Mouse (Mus musculus): ENCODE results near the gene Ddx1. TPM values are rescaled to one million over a fixed set of nuclear protein-coding genes. Genes with fewer than 3 reads are reported as not detected.

Gene Ddx1
- total RNA-seq, 1 experiment from 2014 or later = 106 TPM

DNA sequence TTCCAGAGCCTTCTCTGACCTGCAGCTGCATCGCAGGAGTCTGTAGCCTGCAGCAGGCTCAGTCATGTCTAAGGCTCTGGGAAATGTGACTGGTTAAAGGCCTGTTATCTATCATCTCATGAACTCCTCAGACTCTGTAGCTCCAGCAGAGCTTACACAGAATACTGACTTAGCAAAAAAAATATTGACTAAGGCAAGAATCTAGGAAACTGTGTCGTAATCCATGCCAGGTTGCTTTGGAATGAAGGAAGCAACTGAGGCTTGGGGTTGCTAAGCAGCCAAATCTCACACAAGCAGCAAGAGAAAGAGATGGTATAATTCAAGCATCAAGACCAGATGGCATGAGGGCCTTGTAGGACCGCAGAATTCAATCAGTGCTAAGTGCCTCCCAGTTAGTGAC, 72.1 kb downstream of the Ddx1 start:
- ATAC-seq (replicated peaks; ENCODE audit: insufficient number of reproducible peaks, low FRiP score, low TSS enrichment, poor library complexity, severe bottlenecking) = no peak

DNA sequence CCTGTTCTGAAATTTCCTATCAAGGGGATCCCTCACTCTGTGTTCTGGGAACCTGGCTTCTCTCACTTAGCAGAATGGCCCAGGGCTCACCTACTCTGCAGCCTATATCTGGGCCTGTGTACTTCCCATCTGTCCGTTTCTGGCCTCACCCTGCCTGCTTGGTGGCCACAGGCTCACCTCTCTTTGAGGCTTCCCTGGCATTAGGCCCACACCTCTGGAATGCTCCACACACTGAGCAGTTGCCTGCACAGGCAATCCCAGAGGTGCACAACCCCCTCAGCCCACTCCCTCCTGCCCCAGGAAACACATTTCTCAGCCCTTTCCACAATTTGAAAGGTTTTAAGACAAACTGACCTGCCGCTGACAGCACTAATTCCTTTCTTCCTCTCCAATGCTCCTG, 72.9 kb downstream of the Ddx1 start:
- ATAC-seq (replicated peaks; ENCODE audit: insufficient number of reproducible peaks, low FRiP score, low TSS enrichment, poor library complexity, severe bottlenecking) = no peak

DNA sequence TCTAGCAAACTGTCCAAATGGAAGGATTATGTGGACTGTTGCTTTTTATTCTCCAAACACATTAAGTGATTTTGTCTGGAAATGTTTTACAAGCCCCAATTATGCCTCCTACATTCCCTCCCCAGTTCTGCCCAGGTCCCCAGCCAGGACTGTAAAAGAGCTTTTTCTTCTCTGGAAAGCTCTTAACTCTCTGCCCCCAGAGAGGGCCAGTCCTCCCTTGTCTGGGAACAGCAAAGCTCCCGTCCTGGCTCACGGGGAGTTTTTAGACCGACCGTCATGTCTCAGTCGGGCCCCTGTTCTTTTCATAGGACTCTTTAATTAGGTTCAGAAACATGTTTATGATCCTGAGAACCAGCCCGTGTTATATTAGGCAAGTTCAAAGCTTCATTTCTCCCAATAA, 75.0 kb downstream of the Ddx1 start:
- no peak for ATAC-seq (replicated peaks; ENCODE audit: insufficient number of reproducible peaks, low FRiP score, low TSS enrichment, poor library complexity, severe bottlenecking)

DNA sequence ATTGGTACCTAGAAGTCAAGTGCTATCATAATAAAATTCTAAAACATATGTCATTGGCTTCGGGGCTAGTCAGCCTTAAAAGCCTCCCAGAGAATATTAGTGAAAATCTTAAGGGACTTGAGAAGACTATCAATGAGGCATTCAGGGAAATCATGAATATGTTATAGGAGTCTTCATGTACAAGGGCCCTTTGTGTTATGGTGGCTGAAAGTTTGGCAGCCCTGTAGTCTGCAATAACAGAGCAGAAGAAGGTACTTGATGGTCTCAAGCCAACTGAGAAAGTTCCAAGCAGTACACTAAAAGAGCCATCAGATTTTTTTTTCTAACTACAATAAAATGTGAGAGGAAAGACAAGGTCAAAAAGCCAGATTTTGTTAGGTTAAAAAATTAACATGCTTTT, 80.9 kb downstream of the Ddx1 start:
- no peak for ATAC-seq (replicated peaks; ENCODE audit: insufficient number of reproducible peaks, low FRiP score, low TSS enrichment, poor library complexity, severe bottlenecking)

DNA sequence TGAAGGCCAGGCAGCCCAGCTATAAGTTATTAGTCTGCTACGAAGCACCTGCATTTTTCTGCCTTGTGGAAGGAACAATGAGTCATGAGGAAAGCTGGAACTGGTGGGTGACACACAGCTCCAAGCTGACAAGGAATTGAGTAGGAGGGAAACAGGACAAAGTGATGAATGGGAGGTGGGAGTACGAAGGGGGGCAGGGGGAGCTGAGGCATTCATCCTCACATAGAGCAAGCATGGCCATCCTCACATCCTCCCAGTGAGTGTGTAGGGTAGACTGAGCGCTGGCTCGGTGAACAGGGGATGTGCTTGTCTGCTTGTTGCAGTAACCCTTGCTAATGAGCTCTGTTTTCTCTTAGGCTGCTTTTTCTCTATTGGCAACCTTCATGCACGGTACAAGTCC, 81.9 kb downstream of the Ddx1 start:
- no peak for ATAC-seq (replicated peaks; ENCODE audit: insufficient number of reproducible peaks, low FRiP score, low TSS enrichment, poor library complexity, severe bottlenecking)

Other genes starting within 250 kb of the Ddx1 start
- 15.8 to 25.9 TPM (median 16.4 TPM) in 3 replicates for gene Nbas, start 19.9 kb upstream of the Ddx1 start, total RNA-seq (2017)

Data from monocyte, adult 5-6 weeks (primary cell).